Mouse (Mus musculus) forebrain, embryonic 14.5 days (tissue): ENCODE measurements around the gene Pld3. TPM values are rescaled to one million over a fixed set of nuclear protein-coding genes. Genes with fewer than 3 reads are reported as not detected.

Source experiments
- ATAC-seq: fragments of 200-750 bp; cut with Nextera tagmentation; 2 replicates; pipeline ENCODE4 v1.8.0; 2017; ENCODE audit warnings: mild to moderate bottlenecking, moderate library complexity
- DNase-seq: peaks from one replicate; pipeline ENCODE4 v3.0.0-alpha.2; 2015; ENCODE audit warnings: low spot score
- H3K27ac ChIP-seq: fragments of 300-500 bp; sonication (generic); 2 replicates; pipeline ENCODE4 v1.5.1; 2014; ENCODE audit warnings: low read depth, mild to moderate bottlenecking, control low read depth, low read length, moderate library complexity
- H3K27me3 ChIP-seq: fragments of 300-500 bp; sonication (generic); replicated peaks from 2 replicates; pipeline ENCODE4 v1.6.1; 2014; ENCODE audit warnings: low read length, control low read depth, mixed read lengths; ENCODE audit not compliant: control insufficient read depth, insufficient read depth
- H3K36me3 ChIP-seq: fragments of 300-500 bp; sonication (generic); 2 replicates; pipeline ENCODE4 v1.6.1; 2014; ENCODE audit warnings: low read length, control low read depth; ENCODE audit not compliant: control insufficient read depth, insufficient read depth
- H3K4me1 ChIP-seq: fragments of 300-500 bp; sonication (generic); 2 replicates; pipeline ENCODE4 v1.6.1; 2014; ENCODE audit warnings: antibody characterized with exemption, low read length, control low read depth; ENCODE audit not compliant: control insufficient read depth, insufficient read depth
- H3K4me2 ChIP-seq: fragments of 300-500 bp; sonication (generic); 2 replicates; pipeline ENCODE4 v1.6.1; 2014; ENCODE audit warnings: mild to moderate bottlenecking, control low read depth, low read length
- H3K4me3 ChIP-seq: fragments of 300-500 bp; sonication (generic); 2 replicates; pipeline ENCODE4 v1.5.1; 2014; ENCODE audit warnings: low read depth, low read length, control low read depth
- H3K9ac ChIP-seq: fragments of 300-500 bp; sonication (generic); 2 replicates; pipeline ENCODE4 v1.6.1; 2014; ENCODE audit warnings: mild to moderate bottlenecking, low read length, control low read depth, moderate library complexity
- H3K9me3 ChIP-seq: fragments of 300-500 bp; sonication (generic); replicated peaks from 2 replicates; pipeline ENCODE4 v1.6.1; 2016; ENCODE audit warnings: low read length, control low read depth, mixed read lengths; ENCODE audit not compliant: control insufficient read depth
- WGBS: fragments of 180-500 bp; shearing (Covaris S2); extraction: QIAGEN DNeasy Blood & Tissue Kit; methylation state at CpG from one replicate; pipeline ENCODE4 v1.1.7; 2014; 5-methylcytosine and 5-hydroxymethylcytosine counted together
- polyA plus RNA-seq: library from polyadenylated mRNA; unstranded; fragments of >200 nt; fragmentation: Nextera tagmentation; extraction: Ambion mirVana; gene quantifications from 2 replicates; pipeline ENCODE4 v1.2.1, GENCODE M21; 2014

Pld3 gene
- polyA plus RNA-seq, 1 experiment from 2014 or later, result 98.6 TPM

GRCm38 (mm10) chr7:27537998-27538397 lies 15.0 kb downstream of the Pld3 start:
- Histone ChIP-seq H3K36me3 (peaks cover 55% of the 10 kb centered on the region), H3K4me1 (peaks cover 8% of the 10 kb centered on the region; the same call in 1 of the 2 replicates), H3K4me3 (no peak overlapping the region), H3K9ac (no peak overlapping the region), H3K27ac (no peak overlapping the region), H3K27me3 (no peaks in the 10 kb centered on the region), H3K9me3 (no peaks in the 10 kb centered on the region), H3K4me2 (no peak overlapping the region)
- no peak for ATAC-seq
- WGBS, result 89% methylated on average over 8 of the region's 8 CpGs
- no peak for DNase-seq

GRCm38 (mm10) chr7:27536618-27537017 lies 16.4 kb downstream of the Pld3 start:
- no peaks in the 10 kb centered on the region for H3K9me3 ChIP-seq
- H3K4me1 ChIP-seq, result peaks cover 3% of the 10 kb centered on the region; the same call in 1 of the 2 replicates
- peaks cover 69% of the 10 kb centered on the region for H3K36me3 ChIP-seq
- no peak overlapping the region for H3K27ac ChIP-seq
- H3K27me3 ChIP-seq, result no peaks in the 10 kb centered on the region
- ATAC-seq, result no peak
- H3K9ac ChIP-seq, result no peak overlapping the region
- no peak for DNase-seq
- 95% methylated on average over 6 of the region's 6 CpGs for WGBS
- H3K4me2 ChIP-seq, result no peak overlapping the region
- H3K4me3 ChIP-seq, result no peak overlapping the region

GRCm38 (mm10) chr7:27535386-27535785 lies 17.6 kb downstream of the Pld3 start:
- H3K9me3 ChIP-seq, result no peaks in the 10 kb centered on the region
- 87% methylated on average over 2 of the region's 2 CpGs for WGBS
- no peak for ATAC-seq
- H3K4me2 ChIP-seq, result no peak overlapping the region
- no peak overlapping the region for H3K27ac ChIP-seq
- H3K4me3 ChIP-seq, result no peak overlapping the region
- peaks cover 72% of the 10 kb centered on the region for H3K36me3 ChIP-seq
- H3K4me1 ChIP-seq, result no peaks in the 10 kb centered on the region
- H3K27me3 ChIP-seq, result no peaks in the 10 kb centered on the region
- H3K9ac ChIP-seq, result no peak overlapping the region
- DNase-seq, result no peak

GRCm38 (mm10) chr7:27532480-27533050 lies 20.5 kb downstream of the Pld3 start:
- Histone ChIP-seq H3K27me3 (no peaks in the 10 kb centered on the region), H3K27ac (no peak overlapping the region), H3K4me1 (no peaks in the 10 kb centered on the region), H3K4me3 (no peak overlapping the region), H3K36me3 (peaks cover 63% of the 10 kb centered on the region), H3K9ac (no peak overlapping the region), H3K4me2 (no peak overlapping the region), H3K9me3 (no peaks in the 10 kb centered on the region)
- WGBS, result 94% methylated on average over 9 of the region's 9 CpGs
- DNase-seq, result no peak
- no peak for ATAC-seq

- DNase-seq (no peak), ATAC-seq (no peak)
- Histone ChIP-seq H3K9me3 (no peaks in the 10 kb centered on the region), H3K4me3 (no peak overlapping the region), H3K27me3 (no peaks in the 10 kb centered on the region), H3K27ac (no peak overlapping the region), H3K4me2 (no peak overlapping the region), H3K4me1 (no peaks in the 10 kb centered on the region), H3K36me3 (peaks cover 56% of the 10 kb centered on the region), H3K9ac (no peak overlapping the region)
- 90% methylated on average over 10 of the region's 10 CpGs for WGBS
Observed at GRCm38 (mm10) chr7:27531707-27532106, 21.3 kb downstream of the Pld3 start.

GRCm38 (mm10) chr7:27530937-27531336 lies 22.1 kb downstream of the Pld3 start:
- DNase-seq (no peak), ATAC-seq (no peak)
- Histone ChIP-seq H3K4me2 (no peak overlapping the region), H3K27me3 (no peaks in the 10 kb centered on the region), H3K27ac (no peak overlapping the region), H3K4me1 (no peaks in the 10 kb centered on the region), H3K9ac (no peak overlapping the region), H3K4me3 (no peak overlapping the region), H3K36me3 (peaks cover 49% of the 10 kb centered on the region), H3K9me3 (no peaks in the 10 kb centered on the region)
- 71% methylated on average over 3 of the region's 3 CpGs for WGBS

GRCm38 (mm10) chr7:27529070-27529469 lies 23.9 kb downstream of the Pld3 start:
- WGBS, result 86% methylated on average over 21 of the region's 21 CpGs
- ATAC-seq (no peak), DNase-seq (no peak)
- no peak overlapping the region for H3K9ac ChIP-seq
- H3K27me3 ChIP-seq, result no peaks in the 10 kb centered on the region
- no peaks in the 10 kb centered on the region for H3K4me1 ChIP-seq
- H3K27ac ChIP-seq, result no peak overlapping the region
- H3K4me3 ChIP-seq, result no peak overlapping the region
- H3K36me3 ChIP-seq, result peaks cover 35% of the 10 kb centered on the region
- no peaks in the 10 kb centered on the region for H3K9me3 ChIP-seq
- H3K4me2 ChIP-seq, result no peak overlapping the region

GRCm38 (mm10) chr7:27526039-27526827 lies 26.8 kb downstream of the Pld3 start:
- H3K9ac ChIP-seq, result no peak overlapping the region
- H3K27ac ChIP-seq, result no peak overlapping the region
- H3K27me3 ChIP-seq, result no peaks in the 10 kb centered on the region
- ATAC-seq, result peak; percentile 87
- no peak overlapping the region for H3K4me2 ChIP-seq
- H3K4me3 ChIP-seq, result no peak overlapping the region
- peak; percentile 91 for DNase-seq
- peaks cover 11% of the 10 kb centered on the region for H3K36me3 ChIP-seq
- no peaks in the 10 kb centered on the region for H3K4me1 ChIP-seq
- 24% methylated on average over 10 of the region's 10 CpGs for WGBS
- no peaks in the 10 kb centered on the region for H3K9me3 ChIP-seq

GRCm38 (mm10) chr7:27523805-27524204 lies 29.2 kb downstream of the Pld3 start:
- H3K9me3 ChIP-seq, result no peaks in the 10 kb centered on the region
- no peak overlapping the region for H3K4me3 ChIP-seq
- H3K36me3 ChIP-seq, result no peaks in the 10 kb centered on the region
- H3K27ac ChIP-seq, result no peak overlapping the region
- 95% methylated on average over 13 of the region's 13 CpGs for WGBS
- ATAC-seq, result no peak
- no peak for DNase-seq
- no peaks in the 10 kb centered on the region for H3K4me1 ChIP-seq
- H3K4me2 ChIP-seq, result no peak overlapping the region
- H3K27me3 ChIP-seq, result no peaks in the 10 kb centered on the region
- no peak overlapping the region for H3K9ac ChIP-seq
